Mouse (Mus musculus): ENCODE results near the gene Ccr1l1. TPM values are rescaled to one million over a fixed set of nuclear protein-coding genes. Genes with fewer than 3 reads are reported as not detected.
"Not testable (repeated sequence)": the region's sequence is repeated elsewhere in the genome, so short reads cannot be mapped to it uniquely, and the experiment has no call there.

Ccr1l1 gene
- polyA plus RNA-seq, 1 experiment from 2014 or later, result not detected

- WGBS, result 96% methylated on average over 1 of the region's 1 CpGs
- Histone ChIP-seq H3K9ac (no peak overlapping the region), H3K36me3 (no peaks in the 10 kb centered on the region), H3K27me3 (no peaks in the 10 kb centered on the region), H3K4me3 (no peak overlapping the region), H3K4me1 (replicated peaks) (no peaks in the 10 kb centered on the region), H3K9me3 (no peaks in the 10 kb centered on the region), H3K4me2 (no peak overlapping the region), H3K27ac (no peak overlapping the region)
- no peak for ATAC-seq (ENCODE audit: low FRiP score)
These were observed 4.5 kb upstream of the Ccr1l1 start for GRCm38 (mm10) chr9:123982720-123983119.

DNA sequence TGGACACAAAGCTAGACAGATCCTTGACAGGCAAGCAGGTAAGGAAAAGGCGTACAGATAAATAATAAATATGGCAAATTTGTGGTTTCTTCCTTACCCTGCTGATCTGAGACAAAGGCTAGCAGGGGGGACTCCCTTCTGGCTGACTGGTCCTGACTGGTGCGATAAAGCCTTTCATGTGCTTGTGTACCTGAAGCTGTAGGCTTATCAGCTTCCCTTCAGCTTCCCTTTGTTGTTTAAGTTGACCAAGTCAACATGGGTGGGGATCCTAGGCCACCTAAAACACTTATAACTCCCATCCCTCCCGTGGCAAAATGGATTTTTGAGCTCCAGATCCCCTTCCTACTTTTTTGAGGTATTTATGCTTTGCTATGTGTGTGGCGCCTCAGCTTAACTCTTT is 3.7 kb upstream of the Ccr1l1 start:
- H3K27me3 ChIP-seq, result no peaks in the 10 kb centered on the region
- ATAC-seq (ENCODE audit: low FRiP score), result no peak
- H3K4me2 ChIP-seq, result no peak overlapping the region
- H3K9ac ChIP-seq, result no peak overlapping the region
- H3K27ac ChIP-seq, result no peak overlapping the region
- H3K36me3 ChIP-seq, result no peaks in the 10 kb centered on the region
- H3K9me3 ChIP-seq, result no peaks in the 10 kb centered on the region
- no peak overlapping the region for H3K4me3 ChIP-seq
- no peaks in the 10 kb centered on the region for H3K4me1 ChIP-seq (replicated peaks)
- WGBS, result 87% methylated on average over 4 of the region's 4 CpGs

DNA sequence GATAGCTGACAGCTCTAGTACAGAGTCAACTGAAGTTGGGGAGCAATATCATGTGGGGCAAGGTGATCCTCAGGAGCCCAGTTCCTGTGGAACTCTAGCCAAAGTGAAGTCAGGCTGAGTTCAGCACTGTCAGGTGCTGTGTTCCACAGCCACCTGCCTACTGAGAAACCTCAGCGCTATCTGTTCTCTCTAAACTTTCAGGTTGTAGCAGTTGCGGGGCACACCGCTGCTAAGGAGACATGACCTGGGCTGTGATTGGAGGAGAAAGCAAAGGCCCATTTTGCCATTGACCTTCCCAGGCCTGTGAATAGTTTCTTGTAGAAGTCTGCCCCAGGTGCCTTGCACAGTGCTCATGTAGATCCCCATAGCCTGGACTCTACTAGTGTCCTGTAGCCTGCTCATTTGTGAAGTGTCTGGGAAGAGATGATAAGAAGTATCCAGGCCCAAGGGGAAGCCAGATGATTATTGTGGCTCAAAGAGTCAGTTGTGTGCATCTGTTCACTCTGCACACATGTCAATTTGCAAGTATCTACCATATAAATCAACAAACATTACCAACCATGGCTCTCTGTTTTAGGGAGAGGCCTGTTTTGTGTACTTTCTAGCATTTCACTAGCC is 2.8 kb upstream of the Ccr1l1 start:
- not testable (repeated sequence) for H3K27ac ChIP-seq; H3K4me1 ChIP-seq (replicated peaks); H3K36me3 ChIP-seq; H3K9ac ChIP-seq; H3K27me3 ChIP-seq; H3K9me3 ChIP-seq; ATAC-seq (ENCODE audit: low FRiP score); H3K4me2 ChIP-seq; H3K4me3 ChIP-seq
- no CpG with 5 or more reads among the region's 3 CpGs for WGBS

DNA sequence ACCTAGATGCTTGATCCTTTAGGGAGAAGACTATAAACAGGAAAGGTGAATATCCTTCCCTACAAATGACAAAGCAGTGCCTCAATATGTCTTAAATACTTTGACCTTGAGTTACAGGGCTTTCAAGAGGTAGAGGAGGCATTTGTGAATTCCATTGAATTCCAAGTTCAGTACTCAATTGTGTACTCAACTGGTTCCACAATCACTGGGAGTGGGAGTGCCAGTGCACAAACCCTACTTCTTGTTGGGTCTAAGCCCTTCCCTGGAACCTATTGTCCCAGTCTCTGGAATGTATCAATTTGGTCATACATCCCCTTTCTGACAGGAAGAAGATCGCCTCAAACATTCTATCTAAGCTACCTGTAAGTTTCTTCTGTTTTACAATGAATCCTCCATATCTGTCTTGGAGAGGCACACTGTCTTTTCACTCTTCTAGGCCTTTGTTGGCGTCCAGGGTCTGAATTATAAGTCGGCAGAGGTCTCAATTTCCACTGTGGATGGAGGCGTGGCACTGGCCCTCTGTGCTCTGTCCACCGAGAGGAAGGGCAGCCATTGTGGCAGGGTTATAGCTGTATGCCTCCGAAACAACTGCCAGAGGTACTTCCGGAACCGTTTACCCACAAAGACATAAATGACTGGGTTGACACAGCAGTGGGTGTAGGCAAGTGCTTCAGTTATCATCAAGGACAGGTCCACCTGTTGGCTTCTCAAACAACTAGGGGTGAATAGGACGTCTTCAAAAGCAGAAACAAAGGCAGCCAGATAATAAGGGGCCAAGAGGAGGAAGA is 1.1 kb downstream of the Ccr1l1 start:
- Histone ChIP-seq H3K4me3 (no peak overlapping the region), H3K36me3 (no peaks in the 10 kb centered on the region), H3K4me1 (replicated peaks) (no peaks in the 10 kb centered on the region), H3K27me3 (no peaks in the 10 kb centered on the region), H3K9ac (no peak overlapping the region), H3K9me3 (no peaks in the 10 kb centered on the region), H3K4me2 (no peak overlapping the region), H3K27ac (no peak overlapping the region)
- WGBS, result 84% methylated on average over 9 of the region's 9 CpGs
- no peak for ATAC-seq (ENCODE audit: low FRiP score)

DNA sequence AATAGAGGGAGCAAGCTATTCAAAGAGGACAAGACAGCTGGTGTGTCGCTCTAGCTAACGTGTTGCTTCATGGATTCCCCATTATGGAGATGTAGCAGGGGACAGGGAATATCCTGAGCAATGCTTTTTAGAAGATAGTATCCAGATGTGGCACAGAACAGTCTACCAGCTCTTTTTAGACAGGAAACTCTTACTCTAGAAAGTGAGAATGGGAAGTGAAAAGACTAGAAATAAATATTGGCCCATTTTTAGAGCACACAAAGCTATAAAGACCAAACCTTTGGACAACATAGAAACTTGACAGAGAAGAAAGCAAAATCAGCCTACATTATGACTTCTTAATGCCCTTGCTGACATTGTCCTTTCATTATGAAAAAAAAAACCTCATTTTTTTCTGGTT is 2.6 kb downstream of the Ccr1l1 start:
- no peak overlapping the region for H3K4me3 ChIP-seq
- 79% methylated on average over 2 of the region's 2 CpGs for WGBS
- H3K4me2 ChIP-seq, result no peak overlapping the region
- H3K9me3 ChIP-seq, result no peaks in the 10 kb centered on the region
- no peak overlapping the region for H3K27ac ChIP-seq
- H3K9ac ChIP-seq, result no peak overlapping the region
- ATAC-seq (ENCODE audit: low FRiP score), result no peak
- no peaks in the 10 kb centered on the region for H3K36me3 ChIP-seq
- no peaks in the 10 kb centered on the region for H3K4me1 ChIP-seq (replicated peaks)
- H3K27me3 ChIP-seq, result no peaks in the 10 kb centered on the region

DNA sequence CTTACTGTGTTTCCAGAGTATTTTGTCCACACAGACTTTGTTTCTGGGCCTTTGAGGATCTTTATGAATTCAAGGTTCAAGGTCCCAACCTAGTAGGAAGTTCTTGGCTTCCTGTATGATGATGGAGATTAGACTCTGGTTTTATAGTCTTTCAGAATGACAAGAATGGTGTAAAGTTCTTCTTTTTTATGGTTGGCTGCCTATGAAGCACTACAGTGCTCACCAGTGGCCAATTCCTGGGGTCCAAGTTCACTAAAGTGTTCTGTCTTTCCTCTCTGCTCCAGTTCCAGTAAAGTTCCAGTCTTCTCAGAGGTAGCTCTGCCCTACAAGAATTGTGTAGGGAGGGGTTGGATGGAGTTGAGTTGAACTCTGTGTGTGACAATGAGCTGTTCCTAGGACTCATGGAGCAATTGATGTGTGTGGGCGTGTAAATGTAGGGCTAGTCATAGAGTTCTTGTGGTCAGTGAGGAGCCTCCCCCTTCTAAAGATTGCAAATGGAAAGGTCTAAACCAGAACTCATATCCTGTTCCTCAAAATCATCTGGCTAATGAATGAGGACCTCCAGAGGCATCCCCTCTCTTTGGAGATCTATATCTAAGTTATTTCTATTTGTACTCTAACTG is 9.8 kb downstream of the Ccr1l1 start, which contains the start of gene Ccr1:
Ccr1 (minus strand) TSS at position 403 of the 623 bp plus-strand sequence.
- WGBS, result 94% methylated on average over 1 of the region's 1 CpGs
- no peak for ATAC-seq (ENCODE audit: low FRiP score)
- Histone ChIP-seq H3K36me3 (no peaks in the 10 kb centered on the region), H3K27ac (no peak within 1 kb of the TSS), H3K9ac (no peak within 1 kb of the TSS), H3K9me3 (no peaks in the 10 kb centered on the region), H3K4me1 (replicated peaks) (no peaks in the 10 kb centered on the region), H3K4me2 (no peak within 1 kb of the TSS), H3K4me3 (no peak within 1 kb of the TSS), H3K27me3 (no peaks in the 10 kb centered on the region)

DNA sequence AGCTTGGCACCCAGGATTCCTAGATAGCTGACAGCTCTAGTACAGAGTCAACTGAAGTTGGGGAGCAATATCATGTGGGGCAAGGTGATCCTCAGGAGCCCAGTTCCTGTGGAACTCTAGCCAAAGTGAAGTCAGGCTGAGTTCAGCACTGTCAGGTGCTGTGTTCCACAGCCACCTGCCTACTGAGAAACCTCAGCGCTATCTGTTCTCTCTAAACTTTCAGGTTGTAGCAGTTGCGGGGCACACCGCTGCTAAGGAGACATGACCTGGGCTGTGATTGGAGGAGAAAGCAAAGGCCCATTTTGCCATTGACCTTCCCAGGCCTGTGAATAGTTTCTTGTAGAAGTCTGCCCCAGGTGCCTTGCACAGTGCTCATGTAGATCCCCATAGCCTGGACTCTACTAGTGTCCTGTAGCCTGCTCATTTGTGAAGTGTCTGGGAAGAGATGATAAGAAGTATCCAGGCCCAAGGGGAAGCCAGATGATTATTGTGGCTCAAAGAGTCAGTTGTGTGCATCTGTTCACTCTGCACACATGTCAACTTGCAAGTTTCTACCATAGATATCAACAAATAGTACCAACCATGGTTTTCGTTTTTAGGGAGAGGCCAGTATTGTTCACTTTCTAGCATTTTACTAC is 11.2 kb downstream of the Ccr1l1 start:
- not testable (repeated sequence) for H3K4me2 ChIP-seq; ATAC-seq (ENCODE audit: low FRiP score); H3K27ac ChIP-seq; H3K9me3 ChIP-seq; H3K9ac ChIP-seq; H3K4me1 ChIP-seq (replicated peaks); H3K27me3 ChIP-seq; H3K4me3 ChIP-seq; H3K36me3 ChIP-seq
- 83% methylated on average over 1 of the region's 4 CpGs for WGBS

- Histone ChIP-seq H3K4me3 (no peak overlapping the region), H3K36me3 (no peaks in the 10 kb centered on the region), H3K27me3 (no peaks in the 10 kb centered on the region), H3K9me3 (no peaks in the 10 kb centered on the region), H3K4me2 (no peak overlapping the region), H3K27ac (no peak overlapping the region), H3K4me1 (replicated peaks) (no peaks in the 10 kb centered on the region), H3K9ac (no peak overlapping the region)
- ATAC-seq (ENCODE audit: low FRiP score), result no peak
- 82% methylated on average over 3 of the region's 3 CpGs for WGBS
These were observed 13.4 kb downstream of the Ccr1l1 start for GRCm38 (mm10) chr9:123964776-123965175.

GRCm38 (mm10) chr9:123960161-123960560 is 18.0 kb downstream of the Ccr1l1 start:
- Histone ChIP-seq H3K9ac (no peak overlapping the region), H3K4me2 (no peak overlapping the region), H3K4me1 (replicated peaks) (no peaks in the 10 kb centered on the region), H3K36me3 (no peaks in the 10 kb centered on the region), H3K4me3 (no peak overlapping the region), H3K9me3 (no peaks in the 10 kb centered on the region), H3K27ac (no peak overlapping the region), H3K27me3 (no peaks in the 10 kb centered on the region)
- 85% methylated on average over 1 of the region's 1 CpGs for WGBS
- no peak for ATAC-seq (ENCODE audit: low FRiP score)

DNA sequence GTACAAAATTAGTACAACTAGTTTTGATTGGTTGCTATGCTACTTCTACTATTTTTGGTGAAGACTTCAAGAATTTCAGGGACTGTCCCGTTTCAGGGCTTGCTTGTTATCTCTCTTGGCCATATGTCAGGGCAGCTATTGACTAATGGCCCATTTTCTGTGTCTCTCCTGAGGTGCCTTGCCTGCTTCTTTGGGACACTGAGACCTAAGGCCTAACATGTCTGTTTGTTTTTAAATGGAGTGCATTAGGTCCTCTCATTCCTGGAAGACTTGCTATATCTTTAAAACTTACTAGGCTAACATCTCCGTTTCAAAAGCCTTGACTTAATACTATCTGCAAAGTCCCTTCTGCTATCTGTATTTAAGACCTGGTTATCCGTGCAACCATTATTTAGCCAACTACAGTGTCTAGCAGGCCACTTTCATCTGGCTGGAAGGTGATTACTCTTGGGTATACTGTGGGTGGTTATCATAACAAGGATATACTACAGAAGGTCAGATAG is 20.2 kb downstream of the Ccr1l1 start:
- 84% methylated on average over 3 of the region's 3 CpGs for WGBS
- Histone ChIP-seq H3K4me3 (no peak overlapping the region), H3K36me3 (no peaks in the 10 kb centered on the region), H3K4me1 (replicated peaks) (no peaks in the 10 kb centered on the region), H3K4me2 (no peak overlapping the region), H3K27ac (no peak overlapping the region), H3K9me3 (no peaks in the 10 kb centered on the region), H3K9ac (no peak overlapping the region), H3K27me3 (no peaks in the 10 kb centered on the region)
- ATAC-seq (ENCODE audit: low FRiP score), result no peak

GRCm38 (mm10) chr9:123956892-123957291 is 21.3 kb downstream of the Ccr1l1 start:
- 82% methylated on average over 1 of the region's 1 CpGs for WGBS
- Histone ChIP-seq H3K4me2 (no peak overlapping the region), H3K36me3 (no peaks in the 10 kb centered on the region), H3K4me1 (replicated peaks) (no peaks in the 10 kb centered on the region), H3K27ac (no peak overlapping the region), H3K9ac (no peak overlapping the region), H3K27me3 (no peaks in the 10 kb centered on the region), H3K9me3 (no peaks in the 10 kb centered on the region), H3K4me3 (no peak overlapping the region)
- ATAC-seq (ENCODE audit: low FRiP score), result no peak

- no peak overlapping the region for H3K27ac ChIP-seq
- ATAC-seq (ENCODE audit: low FRiP score), result no peak
- H3K4me1 ChIP-seq (replicated peaks), result no peaks in the 10 kb centered on the region
- H3K4me3 ChIP-seq, result no peak overlapping the region
- H3K27me3 ChIP-seq, result no peaks in the 10 kb centered on the region
- H3K9me3 ChIP-seq, result no peaks in the 10 kb centered on the region
- H3K4me2 ChIP-seq, result no peak overlapping the region
- no peaks in the 10 kb centered on the region for H3K36me3 ChIP-seq
- no peak overlapping the region for H3K9ac ChIP-seq
- 78% methylated on average over 2 of the region's 2 CpGs for WGBS
These were observed 24.7 kb downstream of the Ccr1l1 start for GRCm38 (mm10) chr9:123953551-123953950.
